Mouse (Mus musculus) neural tube, embryonic 11.5 days (tissue): ENCODE data around the gene Ccdc24. TPM values are rescaled to one million over a fixed set of nuclear protein-coding genes. Genes with fewer than 3 reads are reported as not detected.

Experiments used
- ATAC-seq: fragments of 200-750 bp; cut with Nextera tagmentation; 2 replicates; pipeline ENCODE4 v1.8.0; 2017; ENCODE audit warnings: moderate number of reproducible peaks, mild to moderate bottlenecking, moderate TSS enrichment, moderate library complexity; ENCODE audit not compliant: insufficient read depth, low FRiP score, low TSS enrichment
- DNase-seq: peaks from one replicate; pipeline ENCODE4 v3.0.0-alpha.2; 2015; ENCODE audit warnings: low spot score
- H3K27ac ChIP-seq: fragments of 300-500 bp; sonication (generic); 2 replicates; pipeline ENCODE4 v1.5.1; 2014; ENCODE audit warnings: low read depth, mild to moderate bottlenecking, low read length
- H3K27me3 ChIP-seq: fragments of 300-500 bp; sonication (generic); 2 replicates; pipeline ENCODE4 v1.6.1; 2014; ENCODE audit warnings: mild to moderate bottlenecking, low read length, mixed read lengths; ENCODE audit not compliant: control insufficient read depth, insufficient read depth
- H3K36me3 ChIP-seq: fragments of 300-500 bp; sonication (generic); 2 replicates; pipeline ENCODE4 v1.6.1; 2014; ENCODE audit warnings: mild to moderate bottlenecking, low read length, moderate library complexity, mixed read lengths; ENCODE audit not compliant: control insufficient read depth, insufficient read depth
- H3K4me1 ChIP-seq: fragments of 300-500 bp; sonication (generic); 2 replicates; pipeline ENCODE4 v1.6.1; 2014; ENCODE audit warnings: low read length, mixed read lengths; ENCODE audit not compliant: control insufficient read depth, insufficient read depth
- H3K4me2 ChIP-seq: fragments of 300-500 bp; sonication (generic); 2 replicates; pipeline ENCODE4 v1.6.1; 2014; ENCODE audit warnings: low read depth, mild to moderate bottlenecking, moderate library complexity
- H3K4me3 ChIP-seq: fragments of 300-500 bp; sonication (generic); 2 replicates; pipeline ENCODE4 v1.5.1; 2014; ENCODE audit warnings: low read depth, low read length
- H3K9ac ChIP-seq: fragments of 300-500 bp; sonication (generic); 2 replicates; pipeline ENCODE4 v1.6.1; 2014; ENCODE audit warnings: mild to moderate bottlenecking, low read length
- H3K9me3 ChIP-seq: fragments of 300-500 bp; sonication (generic); 2 replicates; pipeline ENCODE4 v1.6.1; 2016; ENCODE audit warnings: low read length; ENCODE audit not compliant: control insufficient read depth
- WGBS: fragments of 180-500 bp; shearing (Covaris S2); extraction: QIAGEN DNeasy Blood & Tissue Kit; methylation state at CpG from one replicate; pipeline ENCODE4 v1.1.7; 2014; 5-methylcytosine and 5-hydroxymethylcytosine counted together
- polyA plus RNA-seq: library from polyadenylated mRNA; unstranded; fragments of >200 nt; fragmentation: Nextera tagmentation; extraction: Ambion mirVana; gene quantifications from 2 replicates; pipeline ENCODE4 v1.2.1, GENCODE M21; 2014

Ccdc24 gene
- polyA plus RNA-seq, 1 experiment from 2014 or later: 1.8 TPM

DNA sequence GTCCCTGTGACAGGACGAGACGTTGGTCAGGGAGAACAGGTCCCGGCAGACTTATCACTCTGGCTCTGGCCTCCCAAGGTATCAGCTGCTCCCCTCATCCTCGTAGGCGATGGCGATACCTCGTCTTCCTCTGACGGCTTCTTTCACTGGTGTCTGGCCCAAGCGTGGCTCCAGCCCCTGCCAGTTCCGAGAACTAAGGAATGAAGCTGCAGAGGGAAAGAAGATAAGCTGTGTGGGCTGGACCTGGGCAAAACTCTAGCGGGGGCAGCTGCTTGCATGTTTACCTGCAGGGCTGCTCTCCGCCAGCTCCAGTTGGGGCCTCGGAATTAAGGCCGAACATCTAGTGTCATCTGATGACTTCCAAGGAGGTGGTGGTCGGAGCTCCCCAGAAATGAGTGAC lies 17.1 kb upstream of the Ccdc24 start:
- H3K36me3 ChIP-seq: peaks cover 3% of the 10 kb centered on the region; the same call in 1 of the 2 replicates
- H3K4me2 ChIP-seq: no peak overlapping the region
- no peak overlapping the region for H3K9ac ChIP-seq
- no peaks in the 10 kb centered on the region for H3K27me3 ChIP-seq
- no peak overlapping the region for H3K27ac ChIP-seq
- DNase-seq (no peak), ATAC-seq (no peak)
- no peak overlapping the region for H3K4me3 ChIP-seq
- WGBS: 94% methylated on average over 15 of the region's 15 CpGs
- no peaks in the 10 kb centered on the region for H3K9me3 ChIP-seq
- H3K4me1 ChIP-seq: 0 out of 2 replicates have a peak, but pooled peaks cover 9% of the 10 kb centered on the region

DNA sequence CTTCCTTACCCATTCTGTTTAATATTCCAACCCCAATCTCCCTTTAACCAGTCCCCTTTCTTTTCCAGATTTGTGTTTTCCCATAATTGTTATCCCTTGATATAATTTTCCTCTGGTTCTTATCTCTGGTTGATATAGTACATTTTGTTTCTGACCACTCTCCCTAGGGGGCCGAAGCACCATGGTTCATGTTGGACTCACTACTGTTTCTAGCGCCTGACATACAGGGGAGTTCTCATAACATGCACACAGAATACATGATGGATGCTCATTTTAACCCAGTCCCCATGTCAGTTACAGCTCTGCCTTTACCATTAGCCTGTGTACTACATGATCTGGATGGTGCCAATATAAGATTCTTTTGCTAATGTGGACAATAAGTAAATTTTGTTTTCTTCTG lies 15.6 kb upstream of the Ccdc24 start:
- Histone ChIP-seq H3K9ac (no peak overlapping the region), H3K4me2 (peak overlapping the region; percentile 77; the same call in 1 of the 2 replicates), H3K4me1 (peaks cover 17% of the 10 kb centered on the region), H3K9me3 (no peaks in the 10 kb centered on the region), H3K4me3 (no peak overlapping the region), H3K27me3 (no peaks in the 10 kb centered on the region), H3K27ac (no peak overlapping the region), H3K36me3 (peaks cover 3% of the 10 kb centered on the region; the same call in 1 of the 2 replicates)
- WGBS: 76% methylated on average over 2 of the region's 2 CpGs
- ATAC-seq: no peak
- DNase-seq: no peak

DNA sequence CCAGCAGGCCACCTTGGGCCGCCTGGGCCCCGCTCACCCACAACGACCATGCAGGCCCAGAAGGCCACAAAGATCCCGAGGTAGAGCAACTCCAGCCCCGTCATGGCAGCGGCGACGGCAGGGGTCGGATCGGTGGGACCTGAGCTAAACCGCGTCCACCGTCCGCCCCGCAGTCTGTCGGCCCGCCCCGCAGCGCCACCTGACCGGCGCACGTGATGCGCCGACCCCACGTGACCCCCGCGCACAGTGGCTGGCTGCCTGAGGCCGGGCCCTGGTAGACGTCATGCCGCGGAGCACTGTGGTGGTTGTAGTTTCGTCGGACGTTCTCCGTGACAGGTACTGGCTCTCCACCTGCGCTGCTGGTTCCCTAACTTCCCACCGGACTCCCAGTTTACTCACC lies 14.8 kb upstream of the Ccdc24 start, which contains the start of gene Atp6v0b:
Atp6v0b (minus strand) TSS at position 201 of the 400 bp plus-strand sequence.
- Histone ChIP-seq H3K9ac (peak within 1 kb of the TSS; percentile 75), H3K27me3 (no peaks in the 10 kb centered on the region), H3K4me2 (peak within 1 kb of the TSS; percentile 77), H3K4me3 (peak within 1 kb of the TSS; percentile 83), H3K36me3 (peaks cover 3% of the 10 kb centered on the region; the same call in 1 of the 2 replicates), H3K4me1 (peaks cover 21% of the 10 kb centered on the region), H3K27ac (no peak within 1 kb of the TSS), H3K9me3 (no peaks in the 10 kb centered on the region)
- under 1% methylated on average over 37 of the region's 37 CpGs for WGBS
- ATAC-seq: peak; percentile 88
- peak; percentile 93 for DNase-seq

DNA sequence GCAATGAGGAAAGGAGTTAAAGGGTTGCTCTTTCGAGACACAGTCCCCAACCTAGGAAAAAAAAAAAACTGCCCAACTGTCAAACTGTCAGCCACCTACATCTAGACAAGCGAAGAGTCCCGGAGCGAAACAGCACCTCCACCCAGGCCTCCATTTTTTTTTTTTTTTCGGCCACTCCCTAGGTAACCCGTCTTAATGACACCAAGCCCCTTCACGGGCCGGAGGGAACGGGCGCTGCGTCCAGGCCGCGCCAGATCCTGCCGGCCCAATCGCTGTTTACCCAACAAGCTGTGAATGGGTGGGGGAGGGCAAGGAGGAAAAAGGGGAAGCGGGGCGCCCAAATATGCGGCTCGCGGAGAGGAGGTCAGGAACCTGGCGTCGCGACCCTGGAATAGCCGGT lies 14.3 kb upstream of the Ccdc24 start:
- H3K36me3 ChIP-seq: peaks cover 3% of the 10 kb centered on the region; the same call in 1 of the 2 replicates
- H3K4me2 ChIP-seq: peak overlapping the region; percentile 77
- no peaks in the 10 kb centered on the region for H3K9me3 ChIP-seq
- H3K9ac ChIP-seq: peak overlapping the region; percentile 75
- DNase-seq: no peak
- ATAC-seq: 0 out of 2 replicates have a peak, but pooled peaks have one; percentile 3
- WGBS: 2% methylated on average over 24 of the region's 24 CpGs
- no peaks in the 10 kb centered on the region for H3K27me3 ChIP-seq
- no peak overlapping the region for H3K27ac ChIP-seq
- peaks cover 22% of the 10 kb centered on the region for H3K4me1 ChIP-seq
- H3K4me3 ChIP-seq: peak overlapping the region; percentile 83

DNA sequence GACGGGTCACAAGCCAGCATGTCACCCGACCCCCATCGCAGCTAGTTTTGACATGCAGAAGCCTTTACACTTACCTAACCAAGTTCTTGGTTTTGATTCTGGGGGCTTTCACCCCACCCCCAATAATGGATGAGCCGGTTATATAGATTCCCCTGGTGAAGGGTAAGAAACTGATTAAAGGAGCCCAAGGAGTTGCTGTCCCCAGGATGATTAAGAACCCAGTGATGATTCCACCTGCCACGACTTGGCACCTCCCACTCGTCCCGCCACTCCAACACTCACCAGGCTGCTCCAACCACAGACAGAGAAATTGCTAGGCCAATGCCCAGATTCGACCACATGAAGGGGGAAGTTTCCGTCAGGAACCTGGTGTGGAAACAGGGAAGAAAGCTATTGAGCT lies 13.6 kb upstream of the Ccdc24 start:
- Histone ChIP-seq H3K9ac (no peak overlapping the region), H3K4me1 (peaks cover 20% of the 10 kb centered on the region), H3K27me3 (no peaks in the 10 kb centered on the region), H3K36me3 (peaks cover 3% of the 10 kb centered on the region; the same call in 1 of the 2 replicates), H3K4me3 (peak overlapping the region; percentile 83; the same call in 1 of the 2 replicates), H3K4me2 (peak overlapping the region; percentile 77), H3K9me3 (no peaks in the 10 kb centered on the region), H3K27ac (no peak overlapping the region)
- ATAC-seq (no peak), DNase-seq (no peak)
- 86% methylated on average over 9 of the region's 9 CpGs for WGBS

DNA sequence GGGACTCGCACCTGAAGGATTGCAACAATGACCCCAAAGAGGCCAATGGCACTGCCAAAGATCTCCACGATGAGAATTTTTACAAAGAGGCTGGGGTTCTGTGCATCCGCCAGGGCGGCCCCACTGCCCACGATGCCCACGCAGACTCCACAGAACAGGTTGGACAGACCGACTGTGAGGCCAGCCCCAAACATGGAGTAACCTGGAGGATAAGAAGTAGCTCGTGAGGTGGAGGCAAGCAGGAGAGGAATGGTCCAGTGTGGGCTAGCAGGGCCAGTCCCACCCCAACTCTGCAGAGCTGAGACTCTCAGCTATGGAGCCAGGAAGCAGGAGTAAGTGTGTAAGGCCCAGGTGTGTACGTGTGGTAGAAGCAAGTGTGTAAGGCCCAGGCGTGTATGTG lies 12.7 kb upstream of the Ccdc24 start:
- Histone ChIP-seq H3K9ac (no peak overlapping the region), H3K4me1 (peaks cover 20% of the 10 kb centered on the region), H3K4me2 (no peak overlapping the region), H3K27ac (no peak overlapping the region), H3K36me3 (peaks cover 3% of the 10 kb centered on the region; the same call in 1 of the 2 replicates), H3K9me3 (no peaks in the 10 kb centered on the region), H3K27me3 (no peaks in the 10 kb centered on the region), H3K4me3 (no peak overlapping the region)
- 92% methylated on average over 10 of the region's 10 CpGs for WGBS
- DNase-seq: no peak
- ATAC-seq: no peak

DNA sequence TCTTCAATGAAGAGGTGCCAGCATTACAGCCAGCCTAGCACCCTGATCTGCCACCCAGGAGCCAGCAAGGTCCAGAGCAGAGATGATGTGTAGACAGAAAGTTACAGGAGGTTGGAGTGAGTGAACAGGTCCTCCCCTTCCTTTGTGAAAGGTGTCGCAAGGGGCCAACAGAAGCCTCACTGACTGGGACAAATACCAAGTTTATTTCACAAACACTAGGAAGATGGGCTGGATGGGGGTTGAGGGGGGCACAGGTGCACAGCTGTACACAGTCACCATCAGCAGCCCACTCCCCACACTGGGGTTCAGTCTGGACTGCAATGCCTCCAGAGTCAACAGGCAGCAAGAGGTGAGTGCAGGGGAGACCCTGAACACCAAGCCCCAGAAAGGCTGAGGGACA lies 11.8 kb upstream of the Ccdc24 start:
- Histone ChIP-seq H3K36me3 (peaks cover 3% of the 10 kb centered on the region; the same call in 1 of the 2 replicates), H3K4me2 (peak overlapping the region; percentile 72; the same call in 1 of the 2 replicates), H3K9me3 (no peaks in the 10 kb centered on the region), H3K9ac (peak overlapping the region; percentile 14; the same call in 1 of the 2 replicates), H3K4me1 (peaks cover 20% of the 10 kb centered on the region), H3K4me3 (no peak overlapping the region; the same call in 1 of the 2 replicates), H3K27me3 (no peaks in the 10 kb centered on the region), H3K27ac (no peak overlapping the region)
- no CpG with 5 or more reads among the region's 1 CpGs for WGBS
- ATAC-seq (no peak), DNase-seq (no peak)

DNA sequence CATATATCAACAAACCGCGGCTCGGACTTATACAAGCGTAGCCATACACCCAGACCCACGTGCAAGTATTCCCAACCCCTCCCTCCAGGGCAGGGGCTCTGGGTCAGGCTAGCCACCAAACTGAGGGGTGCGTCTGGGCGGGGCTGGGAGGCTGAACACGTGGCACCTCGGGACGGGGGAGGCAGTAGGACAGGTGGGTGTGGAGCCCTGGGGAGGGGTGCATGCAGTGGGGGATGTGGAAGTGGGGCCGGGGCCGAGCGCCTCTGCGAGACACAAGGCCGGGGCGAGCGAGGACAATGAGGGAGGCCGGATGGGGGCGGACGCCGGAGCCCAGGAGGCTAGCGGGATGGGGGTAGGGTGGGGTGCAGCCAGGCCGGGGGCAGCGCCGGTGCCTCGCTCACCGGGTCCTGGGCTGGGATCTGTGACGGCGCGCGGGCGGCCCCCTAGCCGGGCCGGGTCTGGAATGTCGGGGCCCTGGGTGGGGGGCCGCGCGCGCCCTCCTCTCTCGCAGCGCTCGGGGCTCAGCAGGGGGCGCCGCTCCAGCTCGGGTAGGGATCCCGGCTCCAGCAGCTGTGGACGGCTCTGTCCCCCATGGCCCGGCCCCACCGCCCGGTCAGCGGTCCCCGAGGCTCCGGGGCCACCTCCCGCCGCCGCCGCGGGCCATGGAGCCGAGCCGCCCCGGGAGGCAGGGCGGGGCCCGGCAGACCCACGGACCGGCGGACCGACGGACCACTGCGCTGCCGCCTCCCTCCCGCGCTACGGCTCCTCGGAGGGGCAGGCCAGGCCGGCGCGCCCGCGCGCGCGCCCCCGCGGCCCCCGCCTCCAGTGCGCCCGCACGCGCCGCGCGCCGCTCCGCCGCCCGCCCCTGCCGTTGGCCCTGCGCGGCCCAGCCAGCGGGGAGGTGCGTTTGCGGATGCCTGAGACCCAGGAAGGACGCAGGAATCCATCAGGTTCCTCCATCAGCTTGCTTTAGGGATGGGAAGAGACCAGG lies 10.6 kb upstream of the Ccdc24 start, which contains the start of gene B4galt2:
B4galt2 (minus strand) TSS at position 787 of the 991 bp plus-strand sequence.
- ATAC-seq: peak; percentile 48
- under 1% methylated on average over 81 of the region's 103 CpGs for WGBS
- H3K4me3 ChIP-seq: peak within 1 kb of the TSS; percentile 80
- H3K4me2 ChIP-seq: peak within 1 kb of the TSS; percentile 72
- no peaks in the 10 kb centered on the region for H3K27me3 ChIP-seq
- DNase-seq: peak; percentile 77
- H3K36me3 ChIP-seq: peaks cover 6% of the 10 kb centered on the region
- peaks cover 23% of the 10 kb centered on the region for H3K4me1 ChIP-seq
- peak within 1 kb of the TSS; percentile 88 for H3K9ac ChIP-seq
- peak within 1 kb of the TSS; percentile 63; the same call in 1 of the 2 replicates for H3K27ac ChIP-seq
- H3K9me3 ChIP-seq: no peaks in the 10 kb centered on the region
